Mouse (Mus musculus) heart, adult 2 months (tissue): ENCODE measurements at regions not wholly inside any gene's neighbourhood (a gene's known extent, or its start where the extent isn't known, plus 50 kb on each side); places are given as distances from the start of the nearest gene placed in this dataset.

Experiments used
- CTCF ChIP-seq: fragments of 200-600 bp; IDR thresholded peaks from 2 replicates; pipeline ENCODE4 v1.8.1; 2022; ENCODE audit warnings: antibody characterized with exemption, mild to moderate bottlenecking, moderate library complexity
- EP300 ChIP-seq: fragments of 200-500 bp; IDR thresholded peaks from 2 replicates; pipeline ENCODE4 v1.6.1; 2011; ENCODE audit warnings: low read depth, low read length, control low read depth; ENCODE audit not compliant: insufficient read depth
- POLR2A ChIP-seq: fragments of 200-500 bp; IDR thresholded peaks from 2 replicates; pipeline ENCODE4 v1.6.1; 2011; ENCODE audit warnings: mild to moderate bottlenecking, low read depth, low read length, control low read depth; ENCODE audit not compliant: insufficient read depth

- TF ChIP-seq CTCF (no peak), EP300 (no peak), POLR2A (no peak)
Measured at GRCm38 (mm10) chr17:62963824-62964223, 82.7 kb upstream of the Efna5 start.
